Mouse (Mus musculus) heart, adult 2 months (tissue): ENCODE measurements around the gene Fam89b. TPM values are rescaled to one million over a fixed set of nuclear protein-coding genes. Genes with fewer than 3 reads are reported as not detected.
A peak's percentile ranks its signal among the peaks of the same experiment; 100 is the strongest.

Experiments
- DNase-seq, 2 experiments: peaks; one replicate each; pipeline ENCODE4 v3.0.0; 2021
- H3K27ac ChIP-seq: fragments of 200-600 bp; 2 replicates; pipeline ENCODE4 v1.8.1; 2022
- H3K27me3 ChIP-seq: fragments of 200-500 bp; 2 replicates; pipeline ENCODE4 v1.6.1; 2012; ENCODE audit warnings: mild to moderate bottlenecking, low read length, inconsistent platforms, mixed read lengths; ENCODE audit not compliant: control insufficient read depth, insufficient read depth
- H3K36me3 ChIP-seq: fragments of 200-500 bp; 2 replicates; pipeline ENCODE4 v1.6.1; 2012; ENCODE audit warnings: low read length, inconsistent platforms; ENCODE audit not compliant: control insufficient read depth, insufficient read depth
- H3K4me1 ChIP-seq: fragments of 200-500 bp; 2 replicates; pipeline ENCODE4 v1.6.1; 2011; ENCODE audit warnings: low read length; ENCODE audit not compliant: control insufficient read depth, insufficient read depth
- H3K4me3 ChIP-seq: fragments of 200-600 bp; 2 replicates; pipeline ENCODE4 v1.8.1; 2022
- H3K79me2 ChIP-seq: fragments of 200-500 bp; replicated peaks from 2 replicates; pipeline ENCODE4 v1.6.1; 2012; ENCODE audit warnings: mild to moderate bottlenecking, inconsistent platforms, low read length, moderate library complexity, mixed read lengths; ENCODE audit not compliant: control insufficient read depth, insufficient read depth
- H3K9ac ChIP-seq: fragments of 200-500 bp; 2 replicates; pipeline ENCODE4 v1.6.1; 2012; ENCODE audit warnings: low read depth, mild to moderate bottlenecking, control low read depth, inconsistent platforms, low read length, mixed read lengths
- CTCF ChIP-seq: fragments of 200-600 bp; IDR thresholded peaks from 2 replicates; pipeline ENCODE4 v1.8.1; 2022; ENCODE audit warnings: antibody characterized with exemption, mild to moderate bottlenecking, moderate library complexity
- EP300 ChIP-seq: fragments of 200-500 bp; IDR thresholded peaks from 2 replicates; pipeline ENCODE4 v1.6.1; 2011; ENCODE audit warnings: low read depth, low read length, control low read depth; ENCODE audit not compliant: insufficient read depth
- POLR2A ChIP-seq: fragments of 200-500 bp; IDR thresholded peaks from 2 replicates; pipeline ENCODE4 v1.6.1; 2011; ENCODE audit warnings: mild to moderate bottlenecking, low read depth, low read length, control low read depth; ENCODE audit not compliant: insufficient read depth
- WGBS: fragments of 180-500 bp; shearing (Covaris S2); methylation state at CpG from one replicate; pipeline ENCODE4 v1.1.7; 2018; 5-methylcytosine and 5-hydroxymethylcytosine counted together
- intact Hi-C: fragments of 180-260 bp; cut with DNase I; formaldehyde crosslinking; loops from one replicate; pipeline ENCODE4 v1.15.1; 2025
- polyA plus RNA-seq: library from polyadenylated mRNA; depleted of rRNA; stranded (reverse); fragments of >200 nt; gene quantifications from 2 replicates; pipeline ENCODE4 v1.2.3, GENCODE M21; 2012
- total RNA-seq, 2 experiments: library from RNA; stranded (reverse); gene quantifications; 2 replicates each; pipeline ENCODE4 v1.2.3; 2021

Gene Fam89b
- total and polyA plus RNA-seq, 3 experiments, result 24.2 to 80.7 (median 26.3) TPM

- Histone ChIP-seq H3K27ac (peak overlapping the region; percentile 95), H3K36me3 (no peaks in the 10 kb centered on the region), H3K27me3 (no peaks in the 10 kb centered on the region), H3K9ac (peak overlapping the region; percentile 79), H3K79me2 (no peaks in the 10 kb centered on the region; the same call in 1 of the 2 replicates), H3K4me1 (peaks cover 24% of the 10 kb centered on the region), H3K4me3 (peak overlapping the region; percentile 73)
- WGBS, result 7% methylated on average over 12 of the region's 12 CpGs
- DNase-seq, result peak; percentile 85 to 88
- intact Hi-C loops, result loop anchor here (5.0 kb wide), 4 partner anchors 78 to 402 kb away; partner anchors contain the start of genes Kat5 and Snx15
- TF ChIP-seq POLR2A (peak; percentile 51), EP300 (0 out of 2 replicates have a peak, but pooled peaks have one; percentile 30), CTCF (no peak)
Measured at GRCm38 (mm10) chr19:5725029-5725707, 4.3 kb downstream of the Fam89b start.

- H3K36me3 ChIP-seq, result no peaks in the 10 kb centered on the region
- peak; percentile 86 to 93 for DNase-seq
- H3K9ac ChIP-seq, result peak overlapping the region; percentile 79
- peak overlapping the region; percentile 73 for H3K4me3 ChIP-seq
- H3K4me1 ChIP-seq, result peaks cover 22% of the 10 kb centered on the region
- no peaks in the 10 kb centered on the region for H3K27me3 ChIP-seq
- intact Hi-C loops, result no loop called here
- no peaks in the 10 kb centered on the region; the same call in 1 of the 2 replicates for H3K79me2 ChIP-seq
- 3% methylated on average over 7 of the region's 7 CpGs for WGBS
- TF ChIP-seq CTCF (no peak), EP300 (no peak; the same call in 1 of the 2 replicates), POLR2A (peak; percentile 43; the same call in 1 of the 2 replicates)
- peak overlapping the region; percentile 95 for H3K27ac ChIP-seq
Measured at GRCm38 (mm10) chr19:5724549-5724941, 4.9 kb downstream of the Fam89b start.

GRCm38 (mm10) chr19:5723934-5724548, 5.4 kb downstream of the Fam89b start:
- H3K9ac ChIP-seq, result peak overlapping the region; percentile 79
- no peak for DNase-seq
- TF ChIP-seq POLR2A (no peak), CTCF (no peak), EP300 (no peak)

GRCm38 (mm10) chr19:5722848-5723425, 6.5 kb downstream of the Fam89b start:
- H3K79me2 ChIP-seq, result no peaks in the 10 kb centered on the region; the same call in 1 of the 2 replicates
- no peak overlapping the region for H3K4me3 ChIP-seq
- H3K9ac ChIP-seq, result no peak overlapping the region
- 72% methylated on average over 7 of the region's 7 CpGs for WGBS
- no peak overlapping the region for H3K27ac ChIP-seq
- no peaks in the 10 kb centered on the region for H3K27me3 ChIP-seq
- no peak for DNase-seq
- intact Hi-C loops, result no loop called here
- H3K4me1 ChIP-seq, result peaks cover 16% of the 10 kb centered on the region
- TF ChIP-seq CTCF, result no peak
- no peak for TF ChIP-seq POLR2A
- no peak for TF ChIP-seq EP300
- no peaks in the 10 kb centered on the region for H3K36me3 ChIP-seq

More at GRCm38 (mm10) chr19:5723934-5724548, 5.4 kb downstream of the Fam89b start:
- Histone ChIP-seq H3K27ac (peak overlapping the region; percentile 95), H3K36me3 (no peaks in the 10 kb centered on the region), H3K27me3 (no peaks in the 10 kb centered on the region), H3K79me2 (no peaks in the 10 kb centered on the region; the same call in 1 of the 2 replicates), H3K4me3 (peak overlapping the region; percentile 73), H3K4me1 (peaks cover 22% of the 10 kb centered on the region)
- 28% methylated on average over 4 of the region's 4 CpGs for WGBS
- intact Hi-C loops, result no loop called here

GRCm38 (mm10) chr19:5721233-5721632, 8.2 kb downstream of the Fam89b start:
- Histone ChIP-seq H3K27me3 (no peaks in the 10 kb centered on the region), H3K36me3 (no peaks in the 10 kb centered on the region)
- no peak for TF ChIP-seq EP300
- no peak for TF ChIP-seq POLR2A
- TF ChIP-seq CTCF, result no peak

More at GRCm38 (mm10) chr19:5721233-5721632, 8.2 kb downstream of the Fam89b start:
- H3K79me2 ChIP-seq, result no peaks in the 10 kb centered on the region; the same call in 1 of the 2 replicates
- H3K4me1 ChIP-seq, result peaks cover 8% of the 10 kb centered on the region
- peak in 1 of 2 experiments; percentile 13 for DNase-seq
- no peak overlapping the region for H3K27ac ChIP-seq
- H3K9ac ChIP-seq, result no peak overlapping the region
- no peak overlapping the region for H3K4me3 ChIP-seq
- 92% methylated on average over 6 of the region's 6 CpGs for WGBS
- intact Hi-C loops, result no loop called here
